Mouse (Mus musculus) left cerebral cortex, postnatal 14 days (tissue): ENCODE data around the gene Stard3. TPM values are rescaled to one million over a fixed set of nuclear protein-coding genes. Genes with fewer than 3 reads are reported as not detected.
A peak's percentile ranks its signal among the peaks of the same experiment; 100 is the strongest.

ENCODE experiments used
- DNase-seq, 2 experiments: peaks; one replicate each; pipeline ENCODE4 v3.0.0; 2021 to 2022; ENCODE audit warnings: low spot score in 2 of 2, mixed read lengths in 1 of 2
- intact Hi-C: fragments of 180-260 bp; cut with DNase I; formaldehyde crosslinking; loops from one replicate; pipeline ENCODE4 v1.15.1; 2025
- long read RNA-seq, 2 experiments: library from polyadenylated mRNA; stranded (forward); transcript quantifications; one replicate each; pipeline ENCODE4 v2.0.0; 2021
- total RNA-seq, 2 experiments: library from RNA; stranded (reverse); gene quantifications; 2 replicates each; pipeline ENCODE4 v1.2.3; 2021

The Stard3 gene
- 10 to 100 TPM; 24.9 to 27.2 TPM for total RNA-seq
- long read RNA-seq, experiment 1, transcript Stard3-201 (15 exons, 2,070 nt) = major isoform, 43 of 53 reads
- long read RNA-seq, experiment 1, partial matches to known transcripts = 0 of 53 reads
- long read RNA-seq, experiment 1, other reads (novel, unspliced or antisense) = 10 of 53 reads
- long read RNA-seq, experiment 2, transcript Stard3-201 (15 exons, 2,070 nt) = major isoform, 37 of 48 reads
- long read RNA-seq, experiment 2, partial matches to known transcripts = 3 of 48 reads
- long read RNA-seq, experiment 2, other reads (novel, unspliced or antisense) = 8 of 48 reads

DNA sequence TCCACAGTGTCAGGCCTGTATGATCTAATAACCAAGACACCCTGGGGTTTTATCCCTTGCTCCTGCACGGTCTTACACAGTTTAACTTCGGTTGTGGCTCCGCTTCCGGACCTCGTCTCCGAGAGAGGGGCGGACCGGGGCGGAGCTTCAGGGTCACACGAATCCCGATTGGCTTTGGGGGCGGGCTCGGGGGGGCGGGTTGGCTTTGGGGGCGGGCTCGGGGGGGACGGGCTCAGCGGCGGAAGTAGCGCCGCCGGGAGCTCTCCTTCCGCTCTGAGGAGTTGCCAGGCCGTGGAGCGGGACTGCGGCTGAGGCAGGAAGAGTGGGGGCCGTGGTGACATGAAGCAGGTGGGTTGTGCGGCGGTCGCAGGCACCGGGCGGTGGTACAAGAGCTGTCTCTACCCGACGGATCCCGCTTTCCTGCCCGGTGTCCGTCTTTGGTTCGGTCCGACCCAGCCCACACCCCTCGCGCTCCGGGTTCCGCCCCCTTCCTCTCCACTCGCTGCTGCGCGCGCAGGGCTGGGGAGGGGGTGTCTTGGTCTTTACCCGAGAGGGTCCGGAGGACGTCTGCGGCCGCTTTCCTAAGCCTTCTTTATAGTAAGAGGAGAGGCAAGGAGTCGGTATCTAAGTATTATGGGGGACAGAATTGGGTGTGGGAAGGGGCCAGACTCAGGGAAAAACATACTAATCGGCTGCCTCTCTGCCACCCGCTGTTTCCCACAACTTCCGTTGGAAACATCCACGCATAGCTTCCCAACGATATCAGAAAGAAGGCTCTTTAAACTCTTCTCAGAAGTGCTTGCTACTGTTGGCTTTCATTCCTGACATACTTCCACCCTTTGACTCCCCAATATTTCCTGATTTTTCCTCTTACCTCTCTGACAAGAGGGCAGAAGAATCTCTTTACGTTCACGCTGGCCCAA, at the start of gene Stard3:
Stard3 (plus strand) TSS at position 208 of the 923 bp plus-strand sequence.
- DNase-seq = peak; percentile 87
- intact Hi-C loops = no loop called here

- peak; percentile 45 to 83 for DNase-seq
- intact Hi-C loops = no loop called here
These were observed 44.3 kb upstream of the Stard3 start for GRCm38 (mm10) chr11:98313790-98314323.

DNA sequence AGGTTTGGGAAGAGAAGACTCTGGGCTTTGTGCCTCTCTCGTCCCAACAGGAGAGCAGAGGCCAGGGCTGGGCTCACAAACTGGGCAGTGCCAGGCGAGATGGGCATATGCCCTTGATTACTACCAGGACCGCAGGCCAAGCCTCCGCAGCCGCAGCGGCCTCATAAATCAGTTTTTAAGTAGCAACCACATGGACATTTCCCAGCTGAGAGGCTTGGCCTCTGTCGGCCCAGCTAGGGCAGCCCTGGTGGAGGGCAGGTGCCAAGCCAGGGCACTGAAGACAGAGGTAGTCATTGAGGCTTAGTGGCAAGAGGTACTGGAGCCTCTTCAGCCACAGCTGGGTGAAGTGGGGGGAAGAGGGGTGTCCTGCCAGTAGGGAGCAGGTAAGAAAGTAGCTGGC, 40.7 kb upstream of the Stard3 start:
- DNase-seq = no peak
- intact Hi-C loops = no loop called here

DNA sequence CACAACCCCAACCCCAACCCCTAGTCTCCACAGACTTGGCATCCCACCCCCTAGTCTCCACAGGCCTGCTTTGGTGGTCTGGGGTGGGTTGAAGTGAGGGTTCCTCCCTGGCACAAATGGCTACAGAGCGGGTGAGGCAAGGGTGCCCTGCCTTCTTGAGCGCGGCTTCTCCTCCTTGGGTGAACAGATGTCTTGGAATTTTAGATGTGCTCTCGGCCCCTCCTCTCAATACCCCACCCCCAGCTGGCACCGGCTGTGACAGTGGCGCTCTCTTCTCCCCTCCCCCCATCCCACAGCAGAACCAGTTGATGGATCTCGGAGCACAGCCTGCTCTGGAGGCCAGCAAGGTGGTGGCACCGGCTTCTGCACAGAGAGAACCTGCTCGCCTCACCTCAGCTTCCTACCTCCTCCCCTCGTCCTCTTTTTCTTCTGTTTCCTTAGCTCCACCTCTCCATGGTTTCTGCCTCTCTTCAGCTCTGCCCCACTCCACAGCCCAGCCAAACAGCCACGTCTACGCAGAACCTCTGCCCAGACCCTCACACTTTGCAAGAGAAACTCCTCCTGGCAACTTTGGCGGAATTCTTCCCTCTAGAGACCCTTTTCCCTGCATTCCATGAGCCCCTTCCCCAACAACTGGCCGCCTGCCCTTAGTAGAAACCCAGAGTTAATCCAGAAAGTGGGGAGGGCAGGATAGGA, 39.6 kb upstream of the Stard3 start:
- intact Hi-C loops = no loop called here
- DNase-seq = peak in 1 of 2 experiments; percentile 6

GRCm38 (mm10) chr11:98319120-98319519, 39.0 kb upstream of the Stard3 start:
- intact Hi-C loops = no loop called here
- DNase-seq = peak in 1 of 2 experiments; percentile 18

DNA sequence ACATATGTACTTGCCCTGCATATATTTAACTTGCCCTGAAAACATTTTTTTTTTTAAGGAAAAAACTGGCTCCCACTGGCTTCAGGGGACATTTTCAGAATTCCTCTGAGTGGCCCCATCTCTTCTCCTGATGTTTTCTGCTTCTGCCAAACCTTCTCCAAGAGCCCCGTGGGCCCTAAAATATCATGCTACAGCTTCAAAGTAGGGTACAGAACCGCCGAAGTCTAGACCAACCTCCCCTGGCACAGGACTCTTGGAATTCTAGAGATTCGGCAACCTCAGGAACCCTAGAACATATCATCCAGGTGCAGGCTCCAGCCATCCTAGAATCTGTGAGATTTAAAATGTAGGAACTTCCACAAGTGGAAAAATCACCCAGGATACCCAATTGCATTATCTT, 38.6 kb upstream of the Stard3 start:
- intact Hi-C loops = no loop called here
- no peak for DNase-seq

DNA sequence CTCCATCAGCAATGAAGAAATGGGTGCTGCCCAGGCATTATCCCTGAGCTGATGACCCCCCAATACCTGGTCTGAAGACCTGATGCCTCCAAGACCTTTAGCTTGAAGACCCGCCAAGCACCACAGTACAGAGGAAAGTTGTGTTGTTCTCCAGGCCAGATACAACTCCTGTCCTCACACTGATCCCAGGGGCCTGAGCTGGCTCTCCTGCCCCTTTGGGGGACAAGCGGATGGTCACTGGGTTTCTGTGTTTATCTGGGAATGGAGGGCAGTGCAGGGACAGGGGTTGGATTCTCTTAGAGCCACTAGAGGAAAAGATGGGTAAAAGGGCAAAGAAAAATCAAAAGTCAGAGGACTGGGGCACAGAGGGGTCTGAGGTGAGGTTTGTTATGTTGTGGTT, 38.2 kb upstream of the Stard3 start:
- intact Hi-C loops = no loop called here
- DNase-seq = no peak

DNA sequence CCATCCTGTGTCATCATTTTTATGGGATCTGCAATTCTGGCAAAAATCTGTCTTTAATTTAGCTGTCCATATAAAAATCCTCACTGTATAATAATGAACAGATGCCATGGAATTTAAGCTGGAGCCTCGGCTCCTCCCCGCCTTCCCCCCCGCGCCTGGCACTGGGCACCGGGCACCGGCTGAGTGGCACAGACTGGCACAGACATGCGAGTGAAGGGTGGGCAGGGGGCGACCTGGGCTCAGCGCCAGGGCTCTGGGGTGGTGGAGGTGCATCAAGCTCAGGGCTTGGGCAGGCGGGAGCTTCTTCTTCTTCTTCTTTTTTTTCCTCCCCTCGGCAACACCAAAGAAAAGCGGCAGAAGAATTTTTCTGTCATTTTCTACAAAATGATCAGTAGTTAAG, 37.8 kb upstream of the Stard3 start:
- peak in 1 of 2 experiments; percentile 14 for DNase-seq
- intact Hi-C loops = no loop called here

- DNase-seq = no peak
- intact Hi-C loops = no loop called here
These were observed 37.1 kb upstream of the Stard3 start for GRCm38 (mm10) chr11:98320806-98321676.

GRCm38 (mm10) chr11:98321677-98322003, 36.5 kb upstream of the Stard3 start:
- DNase-seq = no peak
- intact Hi-C loops = no loop called here

- intact Hi-C loops = no loop called here
- no peak for DNase-seq
These were observed 36.0 kb upstream of the Stard3 start for GRCm38 (mm10) chr11:98322159-98322558.

GRCm38 (mm10) chr11:98323136-98323866, 34.9 kb upstream of the Stard3 start:
- DNase-seq = peak in 1 of 2 experiments; percentile 7
- intact Hi-C loops = no loop called here

- DNase-seq = peak in 1 of 2 experiments; percentile 14
- intact Hi-C loops = no loop called here
These were observed 34.2 kb upstream of the Stard3 start for GRCm38 (mm10) chr11:98323933-98324332.

GRCm38 (mm10) chr11:98325191-98325820, 32.9 kb upstream of the Stard3 start:
- peak in 1 of 2 experiments; percentile 7 for DNase-seq
- intact Hi-C loops = no loop called here

DNA sequence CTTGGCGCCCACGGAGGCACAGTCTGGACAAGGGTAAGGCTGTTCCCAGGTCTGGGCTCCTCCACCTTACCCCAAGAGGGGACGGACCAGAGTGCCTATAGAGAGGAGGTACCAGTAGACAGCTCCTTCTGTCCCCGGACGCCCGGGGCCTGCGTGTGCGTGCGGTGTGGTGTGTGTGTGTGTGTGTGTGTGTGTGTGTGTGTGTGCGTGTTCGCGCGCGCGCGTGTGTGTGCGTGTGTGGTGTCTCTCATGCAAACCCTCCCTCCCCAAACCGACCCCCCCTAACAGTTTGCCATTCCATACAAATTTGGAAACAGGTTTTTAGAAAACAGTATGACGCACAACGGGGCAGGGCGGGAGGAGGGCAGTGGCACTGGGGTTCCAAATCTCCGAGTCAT, 32.3 kb upstream of the Stard3 start:
- intact Hi-C loops = no loop called here
- DNase-seq = peak in 1 of 2 experiments; percentile 7

- peak in 1 of 2 experiments; percentile 8 for DNase-seq
- intact Hi-C loops = no loop called here
These were observed 31.4 kb upstream of the Stard3 start for GRCm38 (mm10) chr11:98326741-98327135.

- intact Hi-C loops = no loop called here
These were observed 30.8 kb upstream of the Stard3 start for GRCm38 (mm10) chr11:98327136-98328030.

More at GRCm38 (mm10) chr11:98327136-98328030, 30.8 kb upstream of the Stard3 start:
- DNase-seq = peak in 1 of 2 experiments; percentile 25
